Mouse (Mus musculus) liver, postnatal 0 days (tissue): ENCODE data around the gene Hoxa7. TPM values are rescaled to one million over a fixed set of nuclear protein-coding genes. Genes with fewer than 3 reads are reported as not detected.

Experiments used
- ATAC-seq: fragments of 200-750 bp; cut with Nextera tagmentation; 2 replicates; pipeline ENCODE4 v1.8.0; 2017; ENCODE audit warnings: mild to moderate bottlenecking, moderate library complexity
- DNase-seq: peaks from one replicate; pipeline ENCODE4 v3.0.0-alpha.2; 2016
- H3K27ac ChIP-seq: fragments of 300-500 bp; sonication (generic); 2 replicates; pipeline ENCODE4 v1.5.1; 2014; ENCODE audit warnings: antibody characterized with exemption, moderate library complexity, mild to moderate bottlenecking, low read depth
- H3K27me3 ChIP-seq: fragments of 300-500 bp; sonication (generic); 2 replicates; pipeline ENCODE4 v1.6.1; 2014; ENCODE audit warnings: low read length, control low read depth, mixed read lengths; ENCODE audit not compliant: insufficient read depth
- H3K36me3 ChIP-seq: fragments of 300-500 bp; sonication (generic); replicated peaks from 2 replicates; pipeline ENCODE4 v1.6.1; 2014; ENCODE audit warnings: mild to moderate bottlenecking, control low read depth, low read length, moderate library complexity, mixed read lengths; ENCODE audit not compliant: insufficient read depth
- H3K4me1 ChIP-seq: fragments of 300-500 bp; sonication (generic); 2 replicates; pipeline ENCODE4 v1.6.1; 2014; ENCODE audit warnings: antibody characterized with exemption, mild to moderate bottlenecking, control low read depth; ENCODE audit not compliant: insufficient read depth
- H3K4me2 ChIP-seq: fragments of 300-500 bp; sonication (generic); 2 replicates; pipeline ENCODE4 v1.6.1; 2014; ENCODE audit warnings: low read depth, mild to moderate bottlenecking, low read length, moderate library complexity, mixed read lengths
- H3K4me3 ChIP-seq: fragments of 300-500 bp; sonication (generic); 2 replicates; pipeline ENCODE4 v1.5.1; 2014; ENCODE audit warnings: low read depth, low read length
- H3K9ac ChIP-seq: fragments of 300-500 bp; sonication (generic); replicated peaks from 2 replicates; pipeline ENCODE4 v1.6.1; 2014; ENCODE audit warnings: mild to moderate bottlenecking, moderate library complexity
- H3K9me3 ChIP-seq: fragments of 300-500 bp; sonication (generic); 2 replicates; pipeline ENCODE4 v1.6.1; 2016; ENCODE audit warnings: mild to moderate bottlenecking, control low read depth, low read length, mixed read lengths
- CTCF ChIP-seq: sonication (generic); IDR thresholded peaks from 2 replicates; pipeline ENCODE4 v1.5.1; 2016; ENCODE audit warnings: antibody characterized with exemption, low read depth
- EP300 ChIP-seq: IDR thresholded peaks from 2 replicates; pipeline ENCODE4 v1.6.1; 2016; ENCODE audit warnings: antibody characterized with exemption, low read depth, mild to moderate bottlenecking
- WGBS: fragments of 180-500 bp; shearing (Covaris S2); extraction: QIAGEN DNeasy Blood & Tissue Kit; methylation state at CpG from one replicate; pipeline ENCODE4 v1.1.7; 2014; ENCODE audit not compliant: insufficient replicate concordance; 5-methylcytosine and 5-hydroxymethylcytosine counted together
- polyA plus RNA-seq: library from polyadenylated mRNA; unstranded; fragments of >200 nt; fragmentation: Nextera tagmentation; extraction: Ambion mirVana; gene quantifications from 2 replicates; pipeline ENCODE4 v1.2.1, GENCODE M21; 2015

Gene Hoxa7
- polyA plus RNA-seq, 1 experiment from 2014 or later = 0.39 TPM

DNA sequence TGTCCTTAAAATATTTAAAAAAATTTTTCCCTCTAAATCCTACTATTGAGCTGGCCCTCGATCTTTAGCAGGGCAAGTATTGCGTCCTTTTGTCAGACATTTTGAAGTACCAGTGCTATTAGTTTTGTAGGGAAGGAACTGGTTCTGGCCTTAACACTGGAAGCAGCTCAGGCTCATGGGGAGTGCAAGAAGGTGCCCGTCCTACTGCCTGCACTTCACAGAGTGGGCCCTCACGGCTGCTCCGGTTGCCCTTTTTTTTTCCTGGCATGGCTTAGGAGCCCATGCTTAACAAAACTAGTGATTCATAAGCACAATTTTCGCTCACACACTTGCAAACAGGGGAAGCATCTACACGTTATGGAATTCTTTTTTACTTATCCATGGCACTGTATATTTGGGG lies 17.3 kb upstream of the Hoxa7 start:
- TF ChIP-seq CTCF (no peak), EP300 (no peak)
- H3K36me3 ChIP-seq = no peaks in the 10 kb centered on the region
- H3K27ac ChIP-seq = no peak overlapping the region
- ATAC-seq (no peak), DNase-seq (no peak)
- peaks cover 100% of the 10 kb centered on the region for H3K27me3 ChIP-seq
- no peak overlapping the region for H3K4me2 ChIP-seq
- H3K4me3 ChIP-seq = no peak overlapping the region
- H3K9me3 ChIP-seq = no peaks in the 10 kb centered on the region
- no peaks in the 10 kb centered on the region; the same call in 1 of the 2 replicates for H3K4me1 ChIP-seq
- H3K9ac ChIP-seq = no peak overlapping the region
- 9% methylated on average over 7 of the region's 7 CpGs for WGBS

DNA sequence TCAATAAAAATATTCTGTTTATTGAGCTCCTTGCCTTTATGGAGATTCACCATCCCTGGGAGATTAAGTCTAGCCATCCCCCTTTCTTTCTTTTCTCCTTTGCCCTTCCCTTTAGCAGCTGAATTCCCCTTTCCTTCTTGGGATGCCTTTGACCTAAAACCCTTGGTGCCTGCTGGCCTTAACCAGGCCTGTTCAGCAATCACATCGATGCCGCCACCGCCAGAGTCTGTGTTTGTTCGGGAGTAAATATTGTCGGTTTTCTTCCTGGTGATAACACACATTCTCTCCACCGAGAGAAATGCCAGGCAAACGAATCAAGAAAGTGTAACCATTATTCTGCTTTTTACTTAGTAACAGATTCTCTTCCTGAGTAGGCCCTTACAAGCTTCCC lies 16.5 kb upstream of the Hoxa7 start:
- ATAC-seq (no peak), DNase-seq (no peak)
- TF ChIP-seq EP300 (no peak), CTCF (no peak)
- H3K4me2 ChIP-seq = no peak overlapping the region
- H3K4me1 ChIP-seq = no peaks in the 10 kb centered on the region; the same call in 1 of the 2 replicates
- WGBS = 7% methylated on average over 7 of the region's 7 CpGs
- H3K9me3 ChIP-seq = no peaks in the 10 kb centered on the region
- H3K27ac ChIP-seq = no peak overlapping the region
- H3K9ac ChIP-seq = no peak overlapping the region
- peaks cover 100% of the 10 kb centered on the region for H3K27me3 ChIP-seq
- no peaks in the 10 kb centered on the region for H3K36me3 ChIP-seq
- H3K4me3 ChIP-seq = no peak overlapping the region

GRCm38 (mm10) chr6:52237346-52238154 lies 15.9 kb upstream of the Hoxa7 start:
- no peaks in the 10 kb centered on the region for H3K36me3 ChIP-seq
- H3K9me3 ChIP-seq = no peaks in the 10 kb centered on the region
- H3K27me3 ChIP-seq = peaks cover 100% of the 10 kb centered on the region
- H3K9ac ChIP-seq = no peak overlapping the region
- ATAC-seq = no peak
- TF ChIP-seq CTCF (no peak), EP300 (no peak)
- no peak overlapping the region for H3K4me3 ChIP-seq
- no peak overlapping the region for H3K4me2 ChIP-seq
- WGBS = 26% methylated on average over 10 of the region's 10 CpGs
- peaks cover 2% of the 10 kb centered on the region; the same call in 1 of the 2 replicates for H3K4me1 ChIP-seq
- no peak for DNase-seq
- H3K27ac ChIP-seq = no peak overlapping the region

- peaks cover 2% of the 10 kb centered on the region; the same call in 1 of the 2 replicates for H3K4me1 ChIP-seq
- H3K4me2 ChIP-seq = no peak overlapping the region
- TF ChIP-seq EP300 (no peak), CTCF (no peak)
- H3K36me3 ChIP-seq = no peaks in the 10 kb centered on the region
- no peak overlapping the region for H3K27ac ChIP-seq
- no peak overlapping the region for H3K9ac ChIP-seq
- peaks cover 100% of the 10 kb centered on the region for H3K27me3 ChIP-seq
- ATAC-seq (no peak), DNase-seq (no peak)
- WGBS = 27% methylated on average over 3 of the region's 3 CpGs
- no peaks in the 10 kb centered on the region for H3K9me3 ChIP-seq
- H3K4me3 ChIP-seq = no peak overlapping the region
These were observed 15.2 kb upstream of the Hoxa7 start for GRCm38 (mm10) chr6:52236806-52237205.

- H3K4me3 ChIP-seq = no peak overlapping the region
- peaks cover 99% of the 10 kb centered on the region for H3K27me3 ChIP-seq
- no peak for DNase-seq
- peaks cover 2% of the 10 kb centered on the region; the same call in 1 of the 2 replicates for H3K4me1 ChIP-seq
- TF ChIP-seq EP300 (no peak), CTCF (no peak)
- no peak for ATAC-seq
- H3K36me3 ChIP-seq = no peaks in the 10 kb centered on the region
- no peak overlapping the region for H3K4me2 ChIP-seq
- H3K27ac ChIP-seq = no peak overlapping the region
- H3K9ac ChIP-seq = no peak overlapping the region
- no peaks in the 10 kb centered on the region for H3K9me3 ChIP-seq
- WGBS = 53% methylated on average over 6 of the region's 6 CpGs
These were observed 14.2 kb upstream of the Hoxa7 start for GRCm38 (mm10) chr6:52235866-52236265.

GRCm38 (mm10) chr6:52235267-52235666 lies 13.6 kb upstream of the Hoxa7 start:
- Histone ChIP-seq H3K27ac (no peak overlapping the region), H3K9me3 (no peaks in the 10 kb centered on the region), H3K4me2 (no peak overlapping the region), H3K4me1 (peaks cover 2% of the 10 kb centered on the region; the same call in 1 of the 2 replicates), H3K27me3 (peaks cover 99% of the 10 kb centered on the region), H3K9ac (no peak overlapping the region), H3K36me3 (no peaks in the 10 kb centered on the region), H3K4me3 (no peak overlapping the region)
- TF ChIP-seq EP300 (no peak), CTCF (no peak)
- ATAC-seq = no peak
- no peak for DNase-seq
- 44% methylated on average over 9 of the region's 9 CpGs for WGBS
